Mouse (Mus musculus): ENCODE measurements at regions not wholly inside any gene's neighbourhood (a gene's known extent, or its start where the extent isn't known, plus 50 kb on each side); places are given as distances from the start of the nearest gene placed in this dataset.

GRCm38 (mm10) chr12:78129130-78129845 lies 64.8 kb upstream of the Gm6657 start:
- H3K4me1 ChIP-seq (ENCODE audit: control insufficient read depth in 2 of 2, insufficient read depth in 2 of 2, low read length in 2 of 2) = peaks cover 9 to 30% of the 10 kb centered on the region in 2 experiments
- no peak for ATAC-seq (ENCODE audit: insufficient number of reproducible peaks, insufficient read depth, low FRiP score, low read depth)
- no peak overlapping the region for H3K4me2 ChIP-seq (ENCODE audit: low read length)
- no peak overlapping the region for H3K9ac ChIP-seq (ENCODE audit: low read length)
- H3K9me3 ChIP-seq (ENCODE audit: control insufficient read depth, low read length) = no peaks in the 10 kb centered on the region
- no peak overlapping the region for H3K27ac ChIP-seq (replicated peaks in 1 of 2; ENCODE audit: control insufficient read depth in 1 of 2, insufficient read depth in 1 of 2, low read depth in 2 of 2, low read length in 2 of 2)
- H3K4me3 ChIP-seq (ENCODE audit: control insufficient read depth in 1 of 2, insufficient read depth in 1 of 2, low read depth in 1 of 2, low read length in 2 of 2) = no peak overlapping the region
- H3K27me3 ChIP-seq (ENCODE audit: control insufficient read depth, insufficient read depth, low read length) = no peaks in the 10 kb centered on the region
- 77% methylated on average over 5 of the region's 5 CpGs for WGBS
- H3K36me3 ChIP-seq (ENCODE audit: control insufficient read depth, insufficient read depth, low read length) = no peaks in the 10 kb centered on the region

GRCm38 (mm10) chr12:78132016-78132797 lies 61.8 kb upstream of the Gm6657 start:
- H3K27ac ChIP-seq (replicated peaks in 1 of 2; ENCODE audit: control insufficient read depth in 1 of 2, insufficient read depth in 1 of 2, low read depth in 2 of 2, low read length in 2 of 2) = no peak overlapping the region
- no peak overlapping the region for H3K4me3 ChIP-seq (ENCODE audit: control insufficient read depth in 1 of 2, insufficient read depth in 1 of 2, low read depth in 1 of 2, low read length in 2 of 2)
- no peak overlapping the region for H3K4me2 ChIP-seq (ENCODE audit: low read length)
- H3K27me3 ChIP-seq (ENCODE audit: control insufficient read depth, insufficient read depth, low read length) = no peaks in the 10 kb centered on the region
- peaks cover 11 to 43% of the 10 kb centered on the region in 2 experiments for H3K4me1 ChIP-seq (ENCODE audit: control insufficient read depth in 2 of 2, insufficient read depth in 2 of 2, low read length in 2 of 2)
- H3K9me3 ChIP-seq (ENCODE audit: control insufficient read depth, low read length) = no peaks in the 10 kb centered on the region
- ATAC-seq (ENCODE audit: insufficient number of reproducible peaks, insufficient read depth, low FRiP score, low read depth) = no peak
- no peaks in the 10 kb centered on the region for H3K36me3 ChIP-seq (ENCODE audit: control insufficient read depth, insufficient read depth, low read length)
- 60% methylated on average over 8 of the region's 8 CpGs for WGBS
- no peak overlapping the region for H3K9ac ChIP-seq (ENCODE audit: low read length)

- Histone ChIP-seq H3K4me2 (ENCODE audit: low read length) (peak overlapping the region; percentile 19), H3K27ac (replicated peaks in 1 of 2; ENCODE audit: control insufficient read depth in 1 of 2, insufficient read depth in 1 of 2, low read depth in 2 of 2, low read length in 2 of 2) (no peak overlapping the region), H3K36me3 (ENCODE audit: control insufficient read depth, insufficient read depth, low read length) (no peaks in the 10 kb centered on the region), H3K9me3 (ENCODE audit: control insufficient read depth, low read length) (no peaks in the 10 kb centered on the region), H3K4me3 (ENCODE audit: control insufficient read depth in 1 of 2, insufficient read depth in 1 of 2, low read depth in 1 of 2, low read length in 2 of 2) (no peak overlapping the region), H3K9ac (ENCODE audit: low read length) (no peak overlapping the region), H3K27me3 (ENCODE audit: control insufficient read depth, insufficient read depth, low read length) (no peaks in the 10 kb centered on the region), H3K4me1 (ENCODE audit: control insufficient read depth in 2 of 2, insufficient read depth in 2 of 2, low read length in 2 of 2) (peaks cover 11 to 44% of the 10 kb centered on the region in 2 experiments)
- 46% methylated on average over 9 of the region's 9 CpGs for WGBS
- no peak for ATAC-seq (ENCODE audit: insufficient number of reproducible peaks, insufficient read depth, low FRiP score, low read depth)
These were observed 60.7 kb upstream of the Gm6657 start for GRCm38 (mm10) chr12:78133341-78133740.

GRCm38 (mm10) chr12:78133984-78134383 lies 60.1 kb upstream of the Gm6657 start:
- H3K27me3 ChIP-seq (ENCODE audit: control insufficient read depth, insufficient read depth, low read length) = no peaks in the 10 kb centered on the region
- no peak overlapping the region for H3K4me2 ChIP-seq (ENCODE audit: low read length)
- no peak overlapping the region; a peak in 1 of 4 replicates for H3K27ac ChIP-seq (replicated peaks in 1 of 2; ENCODE audit: control insufficient read depth in 1 of 2, insufficient read depth in 1 of 2, low read depth in 2 of 2, low read length in 2 of 2)
- ATAC-seq (ENCODE audit: insufficient number of reproducible peaks, insufficient read depth, low FRiP score, low read depth) = no peak
- peaks cover 11 to 43% of the 10 kb centered on the region in 2 experiments for H3K4me1 ChIP-seq (ENCODE audit: control insufficient read depth in 2 of 2, insufficient read depth in 2 of 2, low read length in 2 of 2)
- 40% methylated on average over 4 of the region's 4 CpGs for WGBS
- no peak overlapping the region for H3K4me3 ChIP-seq (ENCODE audit: control insufficient read depth in 1 of 2, insufficient read depth in 1 of 2, low read depth in 1 of 2, low read length in 2 of 2)
- H3K9me3 ChIP-seq (ENCODE audit: control insufficient read depth, low read length) = no peaks in the 10 kb centered on the region
- H3K9ac ChIP-seq (ENCODE audit: low read length) = no peak overlapping the region
- no peaks in the 10 kb centered on the region for H3K36me3 ChIP-seq (ENCODE audit: control insufficient read depth, insufficient read depth, low read length)

GRCm38 (mm10) chr12:78137196-78137595 lies 56.8 kb upstream of the Gm6657 start:
- Histone ChIP-seq H3K4me3 (ENCODE audit: control insufficient read depth in 1 of 2, insufficient read depth in 1 of 2, low read depth in 1 of 2, low read length in 2 of 2) (no peak overlapping the region), H3K36me3 (ENCODE audit: control insufficient read depth, insufficient read depth, low read length) (no peaks in the 10 kb centered on the region), H3K9me3 (ENCODE audit: control insufficient read depth, low read length) (no peaks in the 10 kb centered on the region), H3K4me1 (ENCODE audit: control insufficient read depth in 2 of 2, insufficient read depth in 2 of 2, low read length in 2 of 2) (peaks cover 6 to 43% of the 10 kb centered on the region in 2 experiments), H3K4me2 (ENCODE audit: low read length) (no peak overlapping the region), H3K27me3 (ENCODE audit: control insufficient read depth, insufficient read depth, low read length) (no peaks in the 10 kb centered on the region), H3K9ac (ENCODE audit: low read length) (no peak overlapping the region), H3K27ac (replicated peaks in 1 of 2; ENCODE audit: control insufficient read depth in 1 of 2, insufficient read depth in 1 of 2, low read depth in 2 of 2, low read length in 2 of 2) (no peak overlapping the region)
- WGBS = 60% methylated on average over 3 of the region's 3 CpGs
- ATAC-seq (ENCODE audit: insufficient number of reproducible peaks, insufficient read depth, low FRiP score, low read depth) = no peak

GRCm38 (mm10) chr12:78138467-78138866 lies 55.6 kb upstream of the Gm6657 start:
- WGBS = 94% methylated on average over 1 of the region's 1 CpGs
- no peak for ATAC-seq (ENCODE audit: insufficient number of reproducible peaks, insufficient read depth, low FRiP score, low read depth)
- H3K27ac ChIP-seq (replicated peaks in 1 of 2; ENCODE audit: control insufficient read depth in 1 of 2, insufficient read depth in 1 of 2, low read depth in 2 of 2, low read length in 2 of 2) = no peak overlapping the region
- H3K4me3 ChIP-seq (ENCODE audit: control insufficient read depth in 1 of 2, insufficient read depth in 1 of 2, low read depth in 1 of 2, low read length in 2 of 2) = no peak overlapping the region
- H3K27me3 ChIP-seq (ENCODE audit: control insufficient read depth, insufficient read depth, low read length) = no peaks in the 10 kb centered on the region
- H3K9ac ChIP-seq (ENCODE audit: low read length) = no peak overlapping the region
- no peak overlapping the region for H3K4me2 ChIP-seq (ENCODE audit: low read length)
- no peaks in the 10 kb centered on the region for H3K36me3 ChIP-seq (ENCODE audit: control insufficient read depth, insufficient read depth, low read length)
- H3K9me3 ChIP-seq (ENCODE audit: control insufficient read depth, low read length) = no peaks in the 10 kb centered on the region
- H3K4me1 ChIP-seq (ENCODE audit: control insufficient read depth in 2 of 2, insufficient read depth in 2 of 2, low read length in 2 of 2) = peaks cover 3 to 36% of the 10 kb centered on the region in 2 experiments
